Mouse (Mus musculus): ENCODE measurements at regions not wholly inside any gene's neighbourhood (a gene's known extent, or its start where the extent isn't known, plus 50 kb on each side); places are given as distances from the start of the nearest gene placed in this dataset.

- DNase-seq (ENCODE audit: low read depth, low spot score) = no peak
These were observed 191.9 kb upstream of the Map3k1 start for GRCm38 (mm10) chr13:112000696-112001095.

- peak; percentile 83 for DNase-seq (ENCODE audit: low read depth, low spot score)
These were observed 192.6 kb upstream of the Map3k1 start for GRCm38 (mm10) chr13:112001155-112002025.

GRCm38 (mm10) chr13:112002661-112003347 lies 194.0 kb upstream of the Map3k1 start:
- DNase-seq (ENCODE audit: low read depth, low spot score) = peak; percentile 14

- DNase-seq (ENCODE audit: low read depth, low spot score) = no peak
These were observed 194.7 kb upstream of the Map3k1 start for GRCm38 (mm10) chr13:112003445-112003844.

GRCm38 (mm10) chr13:112004126-112004525 lies 195.3 kb upstream of the Map3k1 start:
- DNase-seq (ENCODE audit: low read depth, low spot score) = no peak

- no peak for DNase-seq (ENCODE audit: low read depth, low spot score)
These were observed 196.6 kb upstream of the Map3k1 start for GRCm38 (mm10) chr13:112005421-112005820.

GRCm38 (mm10) chr13:112008806-112009205 lies 200.0 kb upstream of the Map3k1 start:
- DNase-seq (ENCODE audit: low read depth, low spot score) = no peak

- peak; percentile 78 for DNase-seq (ENCODE audit: low read depth, low spot score)
These were observed 200.5 kb upstream of the Map3k1 start for GRCm38 (mm10) chr13:112009288-112009687.

- no peak for DNase-seq (ENCODE audit: low read depth, low spot score)
These were observed 201.7 kb upstream of the Map3k1 start for GRCm38 (mm10) chr13:112010464-112010863.

- DNase-seq (ENCODE audit: low read depth, low spot score) = no peak
These were observed 203.8 kb upstream of the Map3k1 start for GRCm38 (mm10) chr13:112012640-112013039.

GRCm38 (mm10) chr13:112015083-112015482 lies 206.3 kb upstream of the Map3k1 start:
- no peak for DNase-seq (ENCODE audit: low read depth, low spot score)

- DNase-seq (ENCODE audit: low read depth, low spot score) = no peak
These were observed 207.5 kb upstream of the Map3k1 start for GRCm38 (mm10) chr13:112016280-112016679.

- no peak for DNase-seq (ENCODE audit: low read depth, low spot score)
These were observed 209.9 kb upstream of the Map3k1 start for GRCm38 (mm10) chr13:112018497-112019281.

- DNase-seq (ENCODE audit: low read depth, low spot score) = no peak
These were observed 210.8 kb upstream of the Map3k1 start for GRCm38 (mm10) chr13:112019575-112019974.

GRCm38 (mm10) chr13:112023171-112023570 lies 214.4 kb upstream of the Map3k1 start:
- peak; percentile 15 for DNase-seq (ENCODE audit: low read depth, low spot score)

GRCm38 (mm10) chr13:112024667-112025585 lies 216.1 kb upstream of the Map3k1 start:
- DNase-seq (ENCODE audit: low read depth, low spot score) = no peak

GRCm38 (mm10) chr13:112025586-112025950 lies 216.8 kb upstream of the Map3k1 start:
- DNase-seq (ENCODE audit: low read depth, low spot score) = no peak

- DNase-seq (ENCODE audit: low read depth, low spot score) = no peak
These were observed 218.9 kb upstream of the Map3k1 start for GRCm38 (mm10) chr13:112027736-112028135.

GRCm38 (mm10) chr13:112031061-112031460 lies 222.3 kb upstream of the Map3k1 start:
- DNase-seq (ENCODE audit: low read depth, low spot score) = peak; percentile 19

GRCm38 (mm10) chr13:112031631-112032320 lies 223.0 kb upstream of the Map3k1 start:
- no peak for DNase-seq (ENCODE audit: low read depth, low spot score)
